Mouse (Mus musculus) thymus, adult 2 months (tissue): ENCODE measurements at regions not wholly inside any gene's neighbourhood (a gene's known extent, or its start where the extent isn't known, plus 50 kb on each side); places are given as distances from the start of the nearest gene placed in this dataset.

Experiments used
- CTCF ChIP-seq: fragments of 200-500 bp; IDR thresholded peaks from 2 replicates; pipeline ENCODE4 v1.5.1; 2012; ENCODE audit warnings: mild to moderate bottlenecking, control low read depth, low read length, moderate library complexity, borderline replicate concordance; ENCODE audit not compliant: control insufficient read depth, poor library complexity, insufficient read depth; ENCODE audit errors: extremely low read depth
- POLR2A ChIP-seq: fragments of 200-500 bp; IDR thresholded peaks from 2 replicates; pipeline ENCODE4 v1.6.1; 2012; ENCODE audit warnings: mild to moderate bottlenecking, low read length, control low read depth, moderate library complexity; ENCODE audit not compliant: control insufficient read depth, poor library complexity, insufficient read depth; ENCODE audit errors: extremely low read depth

GRCm38 (mm10) chr17:84095829-84096228, 91.9 kb downstream of the Zfp36l2 start:
- TF ChIP-seq CTCF (no peak), POLR2A (no peak)
